Mouse (Mus musculus) hindbrain, embryonic 14.5 days (tissue): ENCODE data around the gene Rbfox1. TPM values are rescaled to one million over a fixed set of nuclear protein-coding genes. Genes with fewer than 3 reads are reported as not detected.

Source experiments
- ATAC-seq: fragments of 200-750 bp; cut with Nextera tagmentation; 2 replicates; pipeline ENCODE4 v1.8.0; 2017; ENCODE audit warnings: moderate number of reproducible peaks, mild to moderate bottlenecking, moderate TSS enrichment, moderate library complexity; ENCODE audit not compliant: low FRiP score
- DNase-seq: peaks from one replicate; pipeline ENCODE4 v3.0.0-alpha.2; 2015; ENCODE audit warnings: low spot score
- H3K27ac ChIP-seq: fragments of 300-500 bp; sonication (generic); 2 replicates; pipeline ENCODE4 v1.5.1; 2014; ENCODE audit warnings: mild to moderate bottlenecking, moderate library complexity
- H3K27me3 ChIP-seq: fragments of 300-500 bp; sonication (generic); 2 replicates; pipeline ENCODE4 v1.6.1; 2014; ENCODE audit warnings: mild to moderate bottlenecking, low read length, mixed read lengths; ENCODE audit not compliant: control insufficient read depth, insufficient read depth
- H3K36me3 ChIP-seq: fragments of 300-500 bp; sonication (generic); replicated peaks from 2 replicates; pipeline ENCODE4 v1.6.1; 2014; ENCODE audit not compliant: control insufficient read depth, insufficient read depth
- H3K4me1 ChIP-seq: fragments of 300-500 bp; sonication (generic); replicated peaks from 2 replicates; pipeline ENCODE4 v1.6.1; 2014; ENCODE audit warnings: antibody characterized with exemption, low read length, mixed read lengths; ENCODE audit not compliant: control insufficient read depth, insufficient read depth
- H3K4me2 ChIP-seq: fragments of 300-500 bp; sonication (generic); replicated peaks from 2 replicates; pipeline ENCODE4 v1.6.1; 2014; ENCODE audit warnings: mild to moderate bottlenecking, moderate library complexity
- H3K4me3 ChIP-seq: fragments of 300-500 bp; sonication (generic); replicated peaks from 2 replicates; pipeline ENCODE4 v1.5.1; 2014; ENCODE audit warnings: mild to moderate bottlenecking, low read length
- H3K9ac ChIP-seq: fragments of 300-500 bp; sonication (generic); 2 replicates; pipeline ENCODE4 v1.6.1; 2014
- H3K9me3 ChIP-seq: fragments of 300-500 bp; sonication (generic); 2 replicates; pipeline ENCODE4 v1.6.1; 2016; ENCODE audit warnings: low read length; ENCODE audit not compliant: control insufficient read depth
- WGBS: fragments of 180-500 bp; shearing (Covaris S2); extraction: QIAGEN DNeasy Blood & Tissue Kit; methylation state at CpG from one replicate; pipeline ENCODE4 v1.1.7; 2014; 5-methylcytosine and 5-hydroxymethylcytosine counted together
- polyA plus RNA-seq: library from polyadenylated mRNA; unstranded; fragments of >200 nt; fragmentation: Nextera tagmentation; extraction: Ambion mirVana; gene quantifications from 2 replicates; pipeline ENCODE4 v1.2.1, GENCODE M21; 2014

Rbfox1 gene
- polyA plus RNA-seq, 1 experiment from 2014 or later = 217 TPM

- ATAC-seq (no peak), DNase-seq (no peak)
- peaks cover 37% of the 10 kb centered on the region for H3K4me1 ChIP-seq
- H3K9me3 ChIP-seq = no peaks in the 10 kb centered on the region
- 52% methylated on average over 7 of the region's 7 CpGs for WGBS
- H3K4me3 ChIP-seq = no peak overlapping the region
- no peak overlapping the region for H3K9ac ChIP-seq
- peak overlapping the region; percentile 71 for H3K27ac ChIP-seq
- no peaks in the 10 kb centered on the region for H3K36me3 ChIP-seq
- H3K27me3 ChIP-seq = no peaks in the 10 kb centered on the region
- H3K4me2 ChIP-seq = no peak overlapping the region
Observed at GRCm38 (mm10) chr16:7347522-7348165, 1462.5 kb downstream of the Rbfox1 start.

- Histone ChIP-seq H3K4me3 (no peak overlapping the region), H3K4me2 (no peak overlapping the region), H3K9ac (no peak overlapping the region), H3K4me1 (peaks cover 15% of the 10 kb centered on the region; the same call in 1 of the 2 replicates), H3K27ac (peak overlapping the region; percentile 55; the same call in 1 of the 2 replicates), H3K9me3 (no peaks in the 10 kb centered on the region), H3K36me3 (no peaks in the 10 kb centered on the region; the same call in 1 of the 2 replicates), H3K27me3 (no peaks in the 10 kb centered on the region)
- 63% methylated on average over 16 of the region's 16 CpGs for WGBS
- peak; percentile 62 for ATAC-seq
- DNase-seq = no peak
Observed at GRCm38 (mm10) chr16:7352808-7353207, 1467.7 kb downstream of the Rbfox1 start.

GRCm38 (mm10) chr16:7354116-7354515, 1469.0 kb downstream of the Rbfox1 start:
- WGBS = 63% methylated on average over 4 of the region's 4 CpGs

GRCm38 (mm10) chr16:7359043-7359442, 1473.9 kb downstream of the Rbfox1 start:
- Histone ChIP-seq H3K27me3 (no peaks in the 10 kb centered on the region), H3K36me3 (no peaks in the 10 kb centered on the region; the same call in 1 of the 2 replicates), H3K4me1 (no peaks in the 10 kb centered on the region), H3K27ac (0 out of 2 replicates have a peak overlapping the region, but pooled peaks have one; percentile 15), H3K9ac (no peak overlapping the region), H3K4me3 (no peak overlapping the region), H3K9me3 (no peaks in the 10 kb centered on the region), H3K4me2 (no peak overlapping the region)
- DNase-seq = no peak
- 35% methylated on average over 5 of the region's 5 CpGs for WGBS
- ATAC-seq = no peak

More at GRCm38 (mm10) chr16:7354116-7354515, 1469.0 kb downstream of the Rbfox1 start:
- Histone ChIP-seq H3K4me1 (peaks cover 10% of the 10 kb centered on the region; the same call in 1 of the 2 replicates), H3K4me2 (no peak overlapping the region), H3K36me3 (no peaks in the 10 kb centered on the region; the same call in 1 of the 2 replicates), H3K27me3 (no peaks in the 10 kb centered on the region), H3K9me3 (no peaks in the 10 kb centered on the region), H3K27ac (peak overlapping the region; percentile 28), H3K9ac (no peak overlapping the region), H3K4me3 (no peak overlapping the region)
- no peak for ATAC-seq
- no peak for DNase-seq

GRCm38 (mm10) chr16:7360706-7361105, 1475.6 kb downstream of the Rbfox1 start:
- no peaks in the 10 kb centered on the region for H3K9me3 ChIP-seq
- H3K4me2 ChIP-seq = no peak overlapping the region
- no peaks in the 10 kb centered on the region; the same call in 1 of the 2 replicates for H3K36me3 ChIP-seq
- H3K9ac ChIP-seq = no peak overlapping the region
- no peaks in the 10 kb centered on the region for H3K27me3 ChIP-seq
- H3K27ac ChIP-seq = no peak overlapping the region
- no peaks in the 10 kb centered on the region for H3K4me1 ChIP-seq
- no peak for ATAC-seq
- H3K4me3 ChIP-seq = no peak overlapping the region
- DNase-seq = no peak
- 84% methylated on average over 1 of the region's 1 CpGs for WGBS

GRCm38 (mm10) chr16:7365878-7366277, 1480.7 kb downstream of the Rbfox1 start:
- Histone ChIP-seq H3K4me2 (no peak overlapping the region), H3K4me1 (no peaks in the 10 kb centered on the region)
- no peak for ATAC-seq

GRCm38 (mm10) chr16:7374146-7374545, 1489.0 kb downstream of the Rbfox1 start:
- Histone ChIP-seq H3K4me2 (no peak overlapping the region), H3K9ac (no peak overlapping the region), H3K4me1 (peaks cover 11% of the 10 kb centered on the region), H3K36me3 (no peaks in the 10 kb centered on the region), H3K9me3 (no peaks in the 10 kb centered on the region), H3K27me3 (no peaks in the 10 kb centered on the region), H3K4me3 (no peak overlapping the region), H3K27ac (no peak overlapping the region)
- DNase-seq (no peak), ATAC-seq (no peak)
- WGBS = 71% methylated on average over 3 of the region's 3 CpGs

More at GRCm38 (mm10) chr16:7365878-7366277, 1480.7 kb downstream of the Rbfox1 start:
- no peaks in the 10 kb centered on the region for H3K36me3 ChIP-seq
- no peak for DNase-seq
- no peak overlapping the region for H3K4me3 ChIP-seq
- no peak overlapping the region for H3K27ac ChIP-seq
- no peaks in the 10 kb centered on the region for H3K9me3 ChIP-seq
- no peaks in the 10 kb centered on the region for H3K27me3 ChIP-seq
- no peak overlapping the region for H3K9ac ChIP-seq

GRCm38 (mm10) chr16:7374674-7375073, 1489.5 kb downstream of the Rbfox1 start:
- DNase-seq = no peak
- WGBS = 44% methylated on average over 2 of the region's 2 CpGs
- H3K27ac ChIP-seq = no peak overlapping the region
- H3K9me3 ChIP-seq = no peaks in the 10 kb centered on the region
- H3K4me1 ChIP-seq = peaks cover 11% of the 10 kb centered on the region
- no peak for ATAC-seq
- no peaks in the 10 kb centered on the region for H3K36me3 ChIP-seq
- H3K4me2 ChIP-seq = no peak overlapping the region
- no peak overlapping the region for H3K4me3 ChIP-seq
- no peak overlapping the region for H3K9ac ChIP-seq
- no peaks in the 10 kb centered on the region for H3K27me3 ChIP-seq

GRCm38 (mm10) chr16:7396101-7396500, 1510.9 kb downstream of the Rbfox1 start:
- no peak for ATAC-seq
- Histone ChIP-seq H3K9ac (no peak overlapping the region), H3K4me2 (no peak overlapping the region), H3K9me3 (no peaks in the 10 kb centered on the region), H3K27ac (no peak overlapping the region), H3K4me3 (no peak overlapping the region), H3K36me3 (no peaks in the 10 kb centered on the region), H3K4me1 (no peaks in the 10 kb centered on the region), H3K27me3 (no peaks in the 10 kb centered on the region)
- DNase-seq = no peak
